Mouse (Mus musculus): ENCODE measurements at regions not wholly inside any gene's neighbourhood (a gene's known extent, or its start where the extent isn't known, plus 50 kb on each side); places are given as distances from the start of the nearest gene placed in this dataset.
A peak's percentile ranks its signal among the peaks of the same experiment; 100 is the strongest.

GRCm38 (mm10) chr16:29993535-29993934, 70.6 kb upstream of the Hes1 start:
- DNase-seq (ENCODE audit: low spot score), result no peak

- DNase-seq (ENCODE audit: low spot score), result peak; percentile 61
Measured at GRCm38 (mm10) chr16:29996139-29997069, 67.8 kb upstream of the Hes1 start.

DNA sequence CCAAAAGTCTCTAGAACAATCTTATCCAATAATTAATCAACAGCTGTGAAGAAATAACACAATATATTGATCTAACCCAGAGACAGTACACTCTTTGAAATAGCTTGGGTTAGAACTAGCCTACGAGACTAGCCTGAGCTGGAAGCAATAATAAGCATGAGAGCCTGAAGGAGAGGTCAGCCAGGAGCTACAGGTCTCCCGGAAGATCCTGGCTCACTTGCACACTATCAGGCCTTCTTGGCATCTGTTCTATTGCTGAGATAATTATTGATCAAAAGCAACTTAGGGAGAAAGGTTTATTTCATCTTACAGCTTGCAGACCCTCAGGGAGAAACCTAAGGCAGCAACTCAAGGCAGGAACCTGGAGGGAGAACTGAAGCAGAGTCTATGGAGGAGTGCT, 64.0 kb upstream of the Hes1 start:
- no peak for DNase-seq (ENCODE audit: low spot score)

- DNase-seq (ENCODE audit: low spot score), result no peak
Measured at GRCm38 (mm10) chr16:30005124-30005523, 59.1 kb upstream of the Hes1 start.

- DNase-seq (ENCODE audit: low spot score), result no peak
Measured at GRCm38 (mm10) chr16:30006826-30007225, 57.4 kb upstream of the Hes1 start.

DNA sequence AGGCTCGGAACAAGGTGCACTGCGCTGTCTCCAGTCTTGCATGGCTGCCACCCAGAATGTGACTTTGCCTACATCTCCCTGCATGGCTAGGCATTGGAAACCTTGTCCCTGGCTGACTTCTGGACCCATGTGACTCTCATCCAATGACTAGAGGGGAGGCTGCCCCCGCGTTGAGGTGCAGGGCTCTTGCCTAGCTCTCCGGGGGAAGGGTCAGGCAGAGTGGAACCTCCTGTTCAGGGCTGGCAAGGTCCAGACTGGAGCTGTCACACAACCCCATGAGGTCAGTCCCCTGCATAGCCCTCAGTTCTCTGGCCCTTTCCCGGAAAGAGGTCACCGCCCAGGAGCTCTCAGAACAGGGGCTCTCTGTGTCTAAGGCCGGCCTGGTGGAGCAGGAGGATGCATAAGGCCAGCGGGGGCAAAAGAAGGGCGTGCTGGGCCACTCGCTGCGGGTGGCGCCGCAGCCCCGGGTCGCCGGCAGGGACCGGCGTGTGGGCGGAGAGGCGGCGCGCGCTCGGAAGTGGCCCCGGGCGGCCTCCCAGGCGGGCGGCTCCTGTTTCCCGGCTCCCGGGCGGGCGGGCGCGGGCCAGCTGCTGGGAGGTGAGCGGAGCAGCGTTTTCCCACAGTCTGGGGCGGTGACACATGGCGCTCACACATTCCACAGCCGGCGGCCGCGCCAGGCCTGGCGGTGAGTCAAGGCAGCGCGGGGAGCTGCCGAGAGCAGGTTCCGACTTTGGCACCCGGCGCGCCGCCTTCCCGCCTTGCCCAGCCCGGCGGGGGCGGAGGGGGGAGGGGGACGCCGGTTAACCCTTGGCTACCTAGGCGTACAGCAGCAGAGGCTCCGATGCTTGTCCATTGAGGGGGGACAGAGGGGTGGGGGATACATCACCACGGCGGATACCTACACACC, 55.5 kb upstream of the Hes1 start:
- peak; percentile 85 for DNase-seq (ENCODE audit: low spot score)

DNA sequence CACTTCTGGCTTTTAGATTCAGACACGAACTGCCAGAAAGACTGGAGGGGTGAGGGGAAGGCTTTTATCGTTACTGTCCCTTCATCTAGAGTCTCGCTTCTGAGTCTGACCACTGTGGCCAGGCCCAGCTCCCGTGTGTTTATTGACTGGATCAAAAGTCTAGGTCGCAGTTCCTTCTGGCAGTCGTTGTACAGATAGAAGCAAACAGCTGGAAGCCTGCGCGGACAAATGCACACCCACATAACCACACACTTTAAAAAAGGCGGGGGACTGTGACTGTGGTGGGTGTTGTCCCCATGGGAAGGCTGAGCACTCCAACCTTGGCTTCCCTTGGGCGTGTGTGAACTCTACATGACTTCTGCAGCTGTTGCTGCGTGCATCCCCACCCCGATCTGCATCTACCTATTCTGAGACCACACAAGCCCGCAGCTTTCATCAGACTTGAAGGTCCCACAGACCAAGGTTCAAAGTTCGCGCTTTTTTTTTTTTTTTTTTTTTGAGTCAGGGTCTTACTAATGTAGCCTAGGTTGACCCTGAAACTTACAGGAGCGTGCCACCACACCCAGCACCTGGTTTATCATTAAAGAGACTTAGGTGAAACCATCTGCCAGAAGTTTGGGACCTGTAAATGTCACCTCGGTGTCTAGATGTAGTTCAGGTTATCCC, 54.5 kb upstream of the Hes1 start:
- DNase-seq (ENCODE audit: low spot score), result peak; percentile 75

DNA sequence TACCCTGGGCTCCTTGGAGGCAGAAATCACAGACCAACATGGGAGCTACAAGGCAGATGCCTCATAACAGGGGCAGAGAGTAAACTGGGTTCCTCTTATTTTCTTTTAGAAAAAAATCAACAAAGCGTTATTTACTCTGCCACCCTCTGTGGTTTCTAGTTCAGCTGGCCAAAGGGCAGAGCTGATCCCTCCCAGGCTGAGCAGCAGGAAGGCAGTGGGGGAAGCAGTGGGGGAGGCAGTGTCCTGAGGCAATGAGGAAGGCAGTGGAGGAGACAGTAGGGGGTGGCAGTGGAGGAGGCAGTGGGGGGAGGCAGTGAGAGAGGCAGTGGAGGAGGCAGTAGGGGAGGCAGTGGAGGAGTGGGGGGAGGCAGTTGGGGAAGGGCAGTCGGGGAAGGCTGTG, 51.1 kb upstream of the Hes1 start:
- peak; percentile 64 for DNase-seq (ENCODE audit: low spot score)

DNA sequence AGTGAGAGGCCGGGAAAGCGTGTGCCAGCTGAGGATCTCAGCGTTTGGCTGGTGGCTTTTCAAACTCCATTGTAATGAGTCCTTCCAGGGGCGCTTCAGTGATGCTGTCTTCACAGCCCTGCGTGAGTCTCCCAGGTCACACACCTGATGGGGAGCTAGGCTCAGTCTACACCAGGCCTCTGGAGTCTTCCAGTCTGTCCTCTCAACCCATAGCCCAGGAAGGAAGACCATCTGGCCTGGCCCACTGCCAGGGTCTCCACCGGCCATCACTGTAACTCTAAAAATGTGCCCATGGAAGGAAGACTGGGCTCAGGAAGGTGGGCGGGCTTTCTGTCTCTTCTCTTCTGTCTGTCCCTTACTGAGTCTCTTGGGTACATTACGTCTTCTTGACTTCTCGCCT, 50.2 kb upstream of the Hes1 start:
- DNase-seq (ENCODE audit: low spot score), result no peak
